Mouse (Mus musculus): Measurements from ENCODE around the gene Ccdc9b.

Gene Ccdc9b

DNA sequence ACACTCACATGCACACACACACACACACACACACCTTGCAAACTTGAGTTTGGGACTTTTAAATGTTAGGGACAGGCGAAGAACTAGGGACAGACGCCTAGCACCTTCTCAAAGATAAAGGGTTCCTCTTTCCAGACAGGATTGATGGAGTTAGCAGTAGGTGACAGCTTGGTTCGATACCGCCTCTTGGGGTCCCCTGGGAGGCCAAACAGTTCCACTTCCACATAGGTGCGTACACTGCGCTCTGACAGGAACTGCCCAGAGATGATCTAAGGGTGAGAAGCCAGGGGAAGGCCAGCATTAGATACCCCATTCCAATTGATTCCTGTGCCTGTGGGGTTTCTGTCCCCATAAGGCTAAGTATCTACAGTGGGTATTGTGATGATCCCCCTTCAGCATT, 48.8 kb downstream of the Ccdc9b start:
- in situ Hi-C loops (cut with MboI, MseI) = no loop called here

DNA sequence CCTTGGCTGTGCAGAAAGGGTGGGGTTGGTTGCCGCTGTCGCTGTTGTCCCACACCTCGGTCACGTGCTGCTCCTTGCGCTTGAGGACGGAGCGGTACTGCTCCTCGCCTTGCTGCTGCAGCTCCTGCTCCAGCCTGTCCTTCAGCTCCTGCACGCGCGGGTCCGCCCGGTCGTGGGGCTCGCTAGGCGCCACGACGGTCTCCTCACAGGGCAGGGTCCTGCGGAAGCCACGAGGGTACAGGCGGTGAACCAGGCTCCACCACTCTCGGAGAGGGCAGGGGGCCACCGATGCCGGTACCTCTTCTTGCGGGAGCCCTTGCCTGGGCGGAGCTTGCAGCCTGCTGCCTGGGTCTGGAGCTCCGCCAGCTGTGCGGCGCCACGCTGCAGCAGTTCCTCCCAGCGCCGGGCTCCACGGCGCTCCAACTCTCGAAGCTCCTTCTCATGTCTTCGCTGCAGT, 51.4 kb downstream of the Ccdc9b start:
- in situ Hi-C loops (cut with MboI, MseI) = no loop called here

DNA sequence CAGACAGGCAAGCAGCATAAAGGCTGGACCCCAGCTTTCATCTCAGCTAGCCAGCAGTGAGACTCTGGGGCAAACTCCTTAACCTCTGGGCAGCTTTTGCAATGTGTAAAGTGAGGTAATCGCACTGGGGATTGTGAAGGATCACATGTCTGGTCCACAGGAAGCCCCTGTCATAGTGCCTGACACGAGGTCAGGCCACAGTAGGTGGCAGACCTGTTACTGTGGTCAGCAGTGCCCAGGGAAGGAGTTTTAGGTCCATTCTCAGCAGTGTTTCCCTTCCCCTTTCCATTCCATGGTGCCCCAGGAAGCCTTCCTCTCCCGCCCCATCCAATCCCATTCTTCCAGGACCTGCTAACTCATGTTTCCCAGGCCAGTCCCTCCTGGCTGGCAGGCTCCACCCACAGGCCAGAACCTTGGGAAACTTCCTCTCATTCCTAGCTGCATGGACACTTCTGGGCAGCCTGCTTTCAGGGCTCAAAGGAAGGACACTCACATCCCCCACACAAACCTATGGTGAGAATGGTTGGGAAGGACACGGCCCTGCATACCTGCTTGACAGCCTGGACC, 52.7 kb downstream of the Ccdc9b start:
- in situ Hi-C loops (cut with MboI, MseI) = no loop called here

DNA sequence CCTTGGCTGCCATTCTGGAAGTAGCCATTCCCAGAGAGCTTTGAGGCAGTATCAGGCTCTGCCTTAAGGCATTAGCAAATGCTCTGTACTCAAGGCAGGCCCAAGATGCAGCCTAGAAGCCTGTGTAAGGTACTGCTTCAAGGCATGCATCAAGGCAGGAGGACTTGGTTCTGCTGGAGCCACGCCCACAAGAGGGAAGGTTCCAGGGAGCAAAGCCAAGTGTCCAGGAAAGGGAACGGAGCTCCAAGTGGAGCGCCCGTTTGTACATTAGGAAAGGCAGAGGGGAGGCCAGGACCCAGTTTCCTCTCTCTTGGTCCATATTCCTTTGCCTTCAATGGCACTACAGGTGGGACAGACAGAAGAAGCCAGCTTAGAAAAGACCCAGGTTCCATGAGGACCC, 54.0 kb downstream of the Ccdc9b start:
- in situ Hi-C loops (cut with MboI, MseI) = no loop called here

DNA sequence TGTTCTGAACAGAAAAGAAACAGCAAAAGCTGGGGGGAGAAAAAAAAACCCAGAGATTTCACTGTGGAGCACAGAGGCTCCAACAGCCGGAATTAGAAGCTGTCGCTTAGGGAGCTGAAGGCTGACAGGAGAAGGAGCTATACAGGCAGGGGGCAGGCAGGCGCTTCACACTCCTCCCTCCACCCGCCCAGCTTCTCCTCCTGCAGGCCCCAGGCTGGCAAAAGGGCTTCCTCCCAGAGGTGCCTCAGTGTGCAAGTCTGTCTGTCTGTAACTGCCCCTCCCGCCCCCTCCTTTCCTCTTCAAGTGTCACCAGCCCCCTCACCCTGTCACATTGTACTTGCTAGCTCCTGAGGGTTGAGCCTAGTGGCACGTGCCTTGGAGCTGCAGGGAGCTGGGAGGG, 56.0 kb downstream of the Ccdc9b start:
- in situ Hi-C loops (cut with MboI, MseI) = no loop called here
